Mouse (Mus musculus) cerebellum, adult 18-20 months (tissue): ENCODE measurements at regions not wholly inside any gene's neighbourhood (a gene's known extent, or its start where the extent isn't known, plus 50 kb on each side); places are given as distances from the start of the nearest gene placed in this dataset.

Experiments used
- DNase-seq, 2 experiments: peaks; one replicate each; pipeline ENCODE4 v3.0.0; 2021

DNA sequence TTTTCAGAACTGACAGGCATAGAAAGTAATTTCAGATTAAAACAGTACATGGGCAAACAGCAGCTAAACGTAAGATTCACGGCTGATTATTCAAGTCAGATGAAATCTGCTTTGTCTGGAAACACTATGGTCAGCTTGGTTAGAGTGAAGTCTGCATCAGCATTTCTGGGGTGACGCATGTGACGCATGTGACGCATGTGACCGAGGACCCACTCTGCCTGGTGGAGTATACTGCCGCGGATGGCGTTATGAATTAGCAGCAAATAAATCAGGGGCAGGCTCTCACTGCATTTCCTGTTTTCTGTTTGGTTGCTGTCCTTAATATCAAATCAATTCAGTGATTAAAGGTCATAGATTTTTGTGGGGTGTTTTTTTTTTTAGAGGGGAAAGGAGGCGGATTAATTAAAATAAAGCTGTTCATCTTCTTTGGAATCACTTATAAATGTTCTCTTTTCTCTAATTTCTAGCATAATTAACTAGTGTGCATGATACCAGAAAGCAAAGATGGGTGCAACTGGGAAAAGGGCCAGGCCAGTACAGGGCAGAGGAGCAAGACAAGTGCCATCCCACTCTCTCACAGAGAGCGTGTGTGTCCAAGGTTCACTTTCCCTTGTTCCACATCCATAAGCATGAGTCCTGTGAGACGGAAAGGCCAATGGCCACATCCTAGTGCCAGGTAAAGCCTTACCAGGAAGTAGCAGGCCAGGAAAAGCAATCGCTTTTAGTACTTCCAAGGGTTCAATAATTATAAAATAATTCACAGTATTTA is 285.7 kb upstream of the Smim15 start:
- no peak for DNase-seq

DNA sequence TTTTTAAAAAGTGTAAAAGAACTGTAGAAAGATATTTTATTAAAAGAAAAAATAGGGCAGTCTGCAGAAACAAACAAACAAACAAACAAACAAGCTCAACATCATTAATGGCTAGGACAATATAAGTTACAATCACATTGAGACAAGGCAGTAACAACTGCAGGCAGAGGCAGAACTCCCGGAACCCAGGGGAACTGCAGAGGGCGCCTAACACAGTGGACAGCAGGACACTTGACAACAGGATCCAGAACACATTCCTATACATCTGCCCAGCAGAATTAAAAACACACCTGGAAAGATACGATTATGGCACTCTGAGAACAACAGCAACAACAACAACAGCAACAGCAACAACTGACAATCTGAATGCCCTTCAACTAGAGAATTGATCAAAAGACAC is 291.5 kb upstream of the Smim15 start:
- DNase-seq, result no peak

DNA sequence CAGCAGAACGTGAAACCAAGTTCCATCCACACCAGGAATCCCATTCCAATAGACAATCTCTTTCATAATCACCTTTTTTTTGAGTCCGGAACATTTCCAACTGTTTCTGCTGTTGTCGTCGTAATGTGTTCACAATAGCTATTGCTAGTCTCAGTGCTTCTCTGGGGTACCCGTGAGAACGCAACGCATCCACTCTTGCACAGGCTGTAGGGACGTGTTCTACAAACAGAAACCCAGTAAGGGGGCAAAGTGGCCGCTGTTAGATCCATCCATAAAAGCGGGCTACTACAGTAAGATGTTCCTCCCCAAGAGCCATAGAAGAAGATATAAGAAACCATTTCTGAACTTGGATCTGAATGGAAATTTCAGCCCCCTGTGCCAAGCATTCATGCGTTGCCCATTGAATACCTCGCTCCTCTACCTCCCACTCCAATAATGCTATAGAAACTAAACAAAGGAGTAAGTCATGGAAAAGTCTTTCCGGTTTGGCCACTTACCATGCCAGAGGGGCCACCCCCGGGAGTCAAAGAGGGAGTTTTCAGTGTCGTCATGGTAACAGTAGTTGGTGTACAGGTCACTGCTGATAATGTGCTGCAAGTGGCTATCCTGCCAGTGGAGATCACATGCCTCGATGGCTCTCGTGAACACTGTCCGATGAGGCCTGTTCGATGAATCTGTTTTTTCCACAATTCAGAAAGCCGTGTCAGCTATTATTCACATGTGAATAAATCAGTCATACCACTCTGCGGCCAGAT is 300.6 kb upstream of the Smim15 start:
- no peak for DNase-seq

DNA sequence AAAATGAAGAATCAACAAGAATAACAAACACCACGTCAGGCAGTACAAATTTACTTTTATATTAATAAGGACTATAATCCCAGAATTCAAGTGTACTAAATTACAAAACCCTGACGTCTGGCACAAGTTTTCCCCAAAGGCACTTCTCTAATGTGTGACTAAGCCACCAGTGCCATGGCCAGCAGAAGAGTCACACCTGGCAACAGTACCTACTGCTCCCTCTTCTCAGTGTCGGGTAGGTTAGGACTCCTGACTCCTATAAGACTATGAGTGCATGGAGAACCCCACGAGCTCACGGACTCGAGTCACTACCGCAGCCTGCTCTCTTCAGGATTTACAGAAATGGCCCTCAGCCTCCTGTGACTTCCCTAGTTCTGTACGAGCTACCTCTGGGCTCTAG is 307.7 kb upstream of the Smim15 start:
- no peak for DNase-seq

DNA sequence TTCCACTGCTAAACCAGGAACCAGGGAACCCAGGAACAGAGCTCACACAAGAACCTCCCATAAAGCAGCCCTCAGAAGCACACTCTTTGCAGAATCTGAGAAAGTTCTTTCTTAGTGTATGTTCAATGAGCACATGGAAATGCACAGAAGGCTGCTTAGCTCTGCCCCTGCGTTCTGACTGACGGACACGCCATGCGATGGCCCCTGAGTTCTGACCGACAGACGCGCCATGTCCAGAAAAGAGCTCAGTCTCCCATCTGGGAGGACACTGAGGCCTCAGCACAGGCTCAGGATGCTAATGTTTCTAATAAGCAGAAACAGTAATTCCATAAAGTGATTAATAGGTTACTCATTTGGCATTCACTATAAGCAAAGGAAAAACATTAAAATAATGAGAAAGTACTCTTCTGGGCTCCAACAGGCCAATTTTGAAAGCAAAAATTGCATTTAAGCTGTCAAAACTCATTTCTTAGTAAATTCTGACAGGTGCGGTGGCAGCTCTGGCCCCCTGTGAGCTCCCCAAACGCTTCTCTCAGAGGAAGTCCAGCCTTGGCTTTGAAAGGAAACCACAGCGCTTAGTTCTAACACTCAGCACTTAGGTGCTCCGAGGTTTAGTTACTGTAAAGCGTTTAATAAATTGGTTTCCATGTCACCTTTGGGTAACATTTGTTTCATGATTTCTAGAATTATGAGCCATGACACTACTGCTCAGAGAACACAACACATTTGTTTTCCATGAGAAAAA is 309.9 kb upstream of the Smim15 start:
- no peak for DNase-seq

DNA sequence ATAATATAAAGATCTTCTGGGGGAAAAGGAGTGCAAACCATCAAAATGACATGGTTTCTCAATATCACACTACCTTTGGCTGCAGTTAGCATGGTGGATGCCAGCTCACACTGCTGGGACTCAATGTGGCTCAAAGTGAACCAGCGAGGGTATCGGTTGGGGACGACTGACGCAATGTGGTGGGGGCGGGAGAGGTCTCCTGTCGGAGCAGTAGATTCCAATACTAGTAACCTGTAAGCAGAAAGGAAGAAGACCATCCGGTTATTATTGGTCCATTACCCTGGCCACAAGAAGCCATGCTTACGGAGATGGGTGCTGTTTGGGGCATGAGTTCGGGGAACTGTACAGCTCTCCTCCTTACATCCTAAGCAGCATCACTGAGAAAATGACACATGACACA is 313.3 kb upstream of the Smim15 start:
- DNase-seq, result no peak

DNA sequence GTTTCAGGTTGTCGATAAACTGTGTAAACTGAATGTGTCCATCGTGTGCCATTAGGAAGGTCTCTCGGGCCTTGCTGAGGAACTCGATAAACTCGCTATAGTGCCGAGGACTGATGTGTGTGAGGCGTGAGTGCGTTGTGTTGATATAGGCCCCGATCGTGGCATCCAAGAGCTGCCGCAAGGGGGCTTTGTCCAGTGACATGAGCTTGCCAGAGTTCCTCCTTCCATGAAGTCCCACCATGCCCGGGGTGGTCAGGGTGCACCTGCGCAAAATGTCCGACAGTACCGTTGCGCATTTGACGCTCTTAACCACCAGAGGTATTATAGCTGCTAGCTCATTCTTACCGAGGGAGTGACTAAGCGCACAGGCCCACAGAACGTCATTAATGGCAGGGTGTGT is 317.8 kb upstream of the Smim15 start:
- no peak for DNase-seq

DNA sequence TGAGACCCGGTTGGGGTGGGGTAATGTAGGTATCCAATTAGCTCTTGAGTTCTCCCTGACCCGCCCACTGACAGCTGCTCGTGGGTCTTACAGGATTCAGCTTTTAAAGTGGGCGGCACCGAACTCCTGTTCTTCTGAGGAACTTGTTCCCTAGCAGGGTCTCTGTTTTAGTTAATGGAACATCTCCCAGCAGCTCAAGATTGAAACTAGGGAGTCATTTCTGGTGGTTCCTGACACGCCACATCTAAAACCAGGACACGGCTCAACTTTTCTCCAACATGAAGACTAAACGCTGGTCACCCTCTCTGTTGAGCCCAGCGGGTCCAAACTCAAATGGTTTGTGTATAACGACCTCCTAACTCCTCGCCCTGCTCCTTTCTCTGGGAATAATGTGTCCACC is 322.3 kb upstream of the Smim15 start:
- DNase-seq, result no peak

DNA sequence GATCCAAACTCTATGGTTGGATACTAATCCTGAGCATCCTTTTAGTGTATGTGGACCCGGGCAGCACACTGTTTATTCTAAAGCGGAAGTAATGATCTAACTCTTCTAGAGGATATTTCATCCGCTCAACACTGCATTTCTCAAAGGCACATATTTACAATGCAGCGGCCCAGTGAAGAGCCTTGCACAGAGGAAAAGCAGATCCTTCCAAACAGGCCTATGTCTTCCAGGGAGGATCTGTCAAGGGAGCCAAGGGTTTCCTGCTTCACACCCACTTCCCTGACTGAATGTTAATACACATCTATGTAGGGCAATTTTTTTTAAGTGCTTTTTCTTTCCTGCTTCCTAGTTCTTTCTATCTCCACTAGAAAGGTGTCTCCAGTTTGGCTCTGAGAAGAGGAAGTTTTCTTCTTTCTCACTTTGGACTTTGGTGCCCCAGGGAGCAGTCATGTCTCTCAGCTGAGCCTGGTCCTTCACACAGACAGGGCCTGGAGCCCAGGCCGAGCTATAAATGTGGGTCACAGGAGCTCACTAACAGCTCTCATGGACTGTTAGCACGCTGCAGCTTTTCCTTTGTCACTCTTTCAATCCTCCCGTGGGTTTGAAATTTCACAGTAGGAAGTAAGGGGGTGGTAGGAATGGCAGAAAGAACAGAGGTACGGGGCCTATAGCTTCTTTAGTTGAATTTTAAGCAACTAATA is 323.2 kb upstream of the Smim15 start:
- no peak for DNase-seq

DNA sequence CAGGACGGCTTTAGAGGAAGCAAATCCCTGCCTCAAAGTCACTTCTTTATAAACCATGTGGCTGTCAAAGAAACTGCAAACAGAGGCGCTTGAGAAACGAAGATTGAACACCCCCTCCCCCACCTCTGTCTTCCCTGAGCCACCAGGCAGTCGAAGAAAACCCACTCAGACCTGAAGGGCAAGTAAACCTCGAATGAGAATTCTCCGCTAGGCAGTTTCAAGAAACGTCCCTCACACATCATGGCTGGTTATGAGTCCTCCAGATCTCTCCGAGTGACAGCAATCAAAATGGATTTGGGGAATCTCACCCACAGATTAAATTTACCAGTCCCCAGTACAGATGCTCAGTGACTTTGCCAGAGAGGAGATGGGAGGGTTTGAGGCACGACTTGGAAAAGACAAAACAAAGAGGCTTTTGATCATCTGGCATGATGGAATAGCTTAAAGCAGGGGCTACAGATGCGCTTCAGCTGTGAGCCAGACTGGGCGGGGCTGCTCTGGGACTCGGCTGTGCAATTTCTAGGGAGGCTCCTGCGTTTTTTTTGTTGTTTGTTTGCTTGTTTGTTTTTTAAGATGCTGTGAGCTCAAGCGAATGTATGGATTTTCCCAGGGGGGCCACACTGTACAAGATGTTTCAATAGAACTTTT is 325.1 kb upstream of the Smim15 start:
- DNase-seq, result no peak

DNA sequence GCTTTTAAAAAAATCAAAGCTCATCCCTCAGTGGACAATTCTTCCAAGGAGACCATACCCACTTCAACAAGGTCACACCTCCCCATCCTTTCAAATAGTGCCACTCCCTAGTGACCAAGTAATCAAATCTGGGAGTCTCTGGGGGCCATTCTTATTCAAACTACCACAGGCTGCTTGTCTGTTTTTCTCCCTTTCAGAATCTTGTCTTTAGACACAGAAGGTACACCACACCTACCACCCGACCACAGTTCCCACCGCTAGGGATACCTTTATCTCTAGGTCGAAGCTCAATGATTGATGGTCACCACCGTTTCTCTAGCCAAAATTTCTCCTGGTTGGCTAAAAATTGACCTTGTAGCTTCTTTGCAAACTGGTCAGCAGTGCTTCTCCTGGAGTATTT is 328.6 kb upstream of the Smim15 start:
- DNase-seq, result no peak

DNA sequence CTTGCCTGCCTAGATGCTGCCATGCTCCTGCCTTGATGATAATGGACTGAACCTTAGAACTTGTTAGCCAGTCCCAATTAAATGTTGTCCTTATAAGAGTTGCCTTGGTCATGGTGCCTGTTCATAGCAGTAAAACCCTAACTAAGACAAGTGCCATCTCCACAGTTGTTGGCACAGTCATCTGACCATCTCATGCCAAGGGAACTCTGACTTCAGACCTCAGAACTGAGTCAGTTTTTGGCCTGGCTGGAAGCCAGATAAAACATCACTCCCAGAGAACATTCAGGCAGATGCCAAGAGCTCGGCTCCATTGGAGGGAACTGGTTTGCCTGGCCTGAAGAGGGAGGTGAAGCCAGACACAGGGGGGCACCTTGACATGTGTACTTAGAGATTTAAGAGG is 330.2 kb upstream of the Smim15 start:
- no peak for DNase-seq

DNA sequence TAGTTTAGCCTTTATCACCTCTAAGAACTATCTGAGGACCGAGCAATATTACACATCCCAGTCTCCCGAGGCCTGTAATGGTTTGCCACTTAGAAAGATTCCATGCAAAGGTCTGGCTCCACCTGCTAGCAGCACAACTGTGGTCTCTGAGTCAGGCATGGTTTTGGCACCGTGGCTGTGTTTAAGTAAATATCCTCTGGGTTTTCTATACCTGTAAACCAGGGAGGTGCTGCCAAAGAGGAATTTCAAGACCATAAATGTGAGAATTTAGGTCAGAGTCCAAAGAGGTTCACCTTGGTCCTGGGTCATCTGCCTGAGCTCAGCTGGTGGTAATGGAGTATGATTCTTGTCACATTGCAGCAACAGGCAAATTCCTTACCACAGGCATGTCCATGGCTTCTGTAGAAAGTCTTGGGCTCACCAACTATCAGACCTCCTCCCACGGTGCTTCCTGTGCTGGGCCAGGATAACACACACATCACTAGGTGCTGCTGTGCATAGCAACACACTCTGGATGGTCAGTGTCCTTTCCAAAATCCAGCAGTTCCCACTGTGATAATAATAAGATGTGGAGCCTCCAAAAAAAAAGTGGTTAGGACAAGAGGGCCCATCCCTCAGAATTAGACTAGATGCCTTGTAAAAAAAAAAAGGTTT is 332.8 kb upstream of the Smim15 start:
- no peak for DNase-seq

DNA sequence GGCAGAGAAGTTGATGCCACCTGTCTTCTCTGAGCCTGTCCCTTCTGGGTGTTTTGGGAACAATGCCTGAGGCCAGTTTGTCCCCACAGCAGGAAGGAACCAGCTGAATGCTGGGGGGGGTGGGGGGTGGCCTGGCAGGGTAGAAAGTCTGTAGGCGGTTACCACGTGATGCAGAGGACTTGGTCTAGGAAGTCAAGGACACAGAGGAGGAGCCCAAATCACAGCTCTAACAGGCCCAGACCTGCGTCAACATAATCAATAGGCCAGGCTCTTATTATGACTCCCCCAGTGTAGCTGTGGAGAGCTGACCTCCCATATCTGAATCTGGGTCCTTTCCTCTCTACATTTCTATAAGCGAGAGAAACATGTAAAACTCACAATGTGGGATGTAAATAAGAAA is 333.9 kb upstream of the Smim15 start:
- DNase-seq, result no peak

DNA sequence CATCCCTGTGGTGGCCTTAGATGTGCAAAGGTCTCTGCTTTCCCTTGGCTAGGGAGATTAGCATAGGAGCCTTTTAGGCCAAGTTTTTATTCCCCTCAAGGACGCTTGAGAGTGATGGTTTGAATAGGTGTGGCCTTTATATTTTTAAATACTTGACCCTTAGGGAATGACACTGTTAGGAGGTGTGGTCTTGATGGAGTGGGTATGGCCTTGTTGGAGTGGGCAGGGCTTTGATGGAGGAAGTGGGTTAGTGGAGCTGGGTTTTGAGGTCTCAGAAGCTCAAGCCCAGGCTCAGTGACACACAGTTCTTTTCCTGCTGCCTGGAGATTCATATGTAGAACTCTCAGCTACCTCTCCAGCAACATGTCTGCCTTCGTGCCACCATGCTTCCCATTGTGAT is 334.4 kb upstream of the Smim15 start:
- no peak for DNase-seq

DNA sequence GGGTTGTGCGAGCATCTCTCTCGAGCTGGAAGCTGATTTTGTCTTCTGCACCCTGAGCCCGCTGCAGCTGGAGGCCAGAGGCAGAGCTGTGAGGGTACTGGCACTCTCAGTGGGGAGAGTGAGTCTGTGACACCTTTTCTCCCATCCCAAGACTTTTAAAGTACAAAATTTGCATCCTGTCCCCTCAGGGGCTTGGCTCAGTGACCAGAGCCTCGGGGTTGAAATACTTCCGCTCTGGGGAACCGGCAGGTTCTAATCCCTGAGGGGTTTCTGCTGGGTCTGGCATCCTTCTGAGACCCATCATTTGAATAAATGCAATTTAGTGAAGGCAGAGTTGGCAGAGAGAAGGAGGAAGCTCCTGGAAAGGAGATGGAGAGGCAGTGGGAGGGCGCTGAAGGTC is 340.5 kb upstream of the Smim15 start:
- no peak for DNase-seq

DNA sequence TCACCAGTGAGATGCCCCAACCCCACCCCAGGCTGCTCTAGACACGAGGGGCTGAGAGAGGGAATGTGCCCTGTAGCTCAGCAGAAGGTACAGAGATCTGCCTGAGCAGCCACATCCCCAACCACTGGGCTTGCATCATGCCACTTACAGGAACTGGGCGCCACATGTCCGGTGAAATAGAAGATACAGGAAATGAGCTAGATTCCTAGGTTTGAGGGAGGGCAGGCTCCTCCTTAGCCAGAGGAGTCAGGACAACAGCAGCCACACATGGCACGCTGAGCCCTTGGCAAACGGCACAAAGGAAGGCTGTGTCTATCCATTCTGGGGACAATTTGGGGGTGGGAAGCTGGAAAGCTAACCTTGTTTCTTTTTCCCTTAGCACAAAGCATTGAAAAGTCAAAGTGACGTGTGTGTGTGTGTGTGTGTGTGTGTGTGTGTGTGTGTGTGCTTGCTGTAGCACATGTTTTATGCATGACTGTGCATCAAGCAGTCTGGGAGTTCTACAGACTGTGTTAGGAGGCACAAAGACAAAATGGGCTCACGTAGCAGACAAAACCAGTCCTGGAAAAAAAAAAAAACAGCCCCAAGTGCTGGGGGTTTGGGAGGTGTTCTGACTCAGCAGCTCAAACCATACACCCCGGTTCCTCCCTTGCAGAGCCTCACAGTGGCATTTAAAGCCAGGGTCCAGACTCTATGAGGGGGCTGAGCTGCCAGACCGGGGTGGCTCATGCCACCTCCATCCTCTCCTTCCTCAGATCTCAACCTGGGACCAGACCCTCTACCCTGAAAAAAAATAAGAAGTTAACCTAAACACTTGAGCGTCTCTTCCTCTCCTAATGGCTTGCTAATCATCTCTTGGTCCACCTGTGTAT is 343.7 kb upstream of the Smim15 start:
- DNase-seq, result no peak

DNA sequence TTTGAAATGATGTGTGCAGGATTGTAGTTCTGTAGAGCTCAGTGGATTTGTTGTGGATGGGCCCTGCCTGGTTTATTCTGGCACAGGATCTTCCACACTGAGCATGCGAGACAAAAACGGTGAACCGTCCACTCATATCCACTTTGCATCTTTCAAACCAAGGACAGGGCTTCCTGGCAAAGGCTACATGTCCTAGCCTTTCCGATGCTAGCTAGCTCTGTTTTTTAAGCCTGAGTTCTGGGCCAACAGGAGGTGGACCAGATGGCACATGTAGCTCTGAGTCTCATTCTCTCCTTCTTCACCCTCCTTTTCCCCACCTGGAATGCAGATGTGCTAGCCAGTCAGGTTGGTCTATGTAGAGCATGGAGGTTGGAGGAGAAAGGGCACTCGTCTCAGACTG is 345.0 kb upstream of the Smim15 start:
- no peak for DNase-seq

DNA sequence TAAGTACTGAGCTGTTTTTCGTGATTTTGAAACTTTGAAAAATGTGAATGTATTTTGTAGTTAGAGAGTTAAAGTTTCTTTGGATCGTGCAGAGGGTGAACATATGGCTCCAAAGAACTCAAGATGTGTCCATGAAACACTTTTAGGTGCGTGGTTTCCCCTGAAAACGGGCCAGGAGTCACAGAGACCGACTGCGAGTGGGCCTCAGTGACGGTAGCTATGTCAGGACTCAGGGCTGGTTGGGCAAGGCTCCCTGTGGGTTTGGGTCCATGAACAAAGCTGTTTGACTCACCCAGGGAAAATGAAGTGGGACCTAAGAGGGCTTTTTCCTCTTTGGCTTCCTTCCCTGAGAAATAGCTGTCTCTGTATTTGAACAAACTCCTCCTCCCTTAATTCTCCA is 345.9 kb upstream of the Smim15 start:
- DNase-seq, result no peak

DNA sequence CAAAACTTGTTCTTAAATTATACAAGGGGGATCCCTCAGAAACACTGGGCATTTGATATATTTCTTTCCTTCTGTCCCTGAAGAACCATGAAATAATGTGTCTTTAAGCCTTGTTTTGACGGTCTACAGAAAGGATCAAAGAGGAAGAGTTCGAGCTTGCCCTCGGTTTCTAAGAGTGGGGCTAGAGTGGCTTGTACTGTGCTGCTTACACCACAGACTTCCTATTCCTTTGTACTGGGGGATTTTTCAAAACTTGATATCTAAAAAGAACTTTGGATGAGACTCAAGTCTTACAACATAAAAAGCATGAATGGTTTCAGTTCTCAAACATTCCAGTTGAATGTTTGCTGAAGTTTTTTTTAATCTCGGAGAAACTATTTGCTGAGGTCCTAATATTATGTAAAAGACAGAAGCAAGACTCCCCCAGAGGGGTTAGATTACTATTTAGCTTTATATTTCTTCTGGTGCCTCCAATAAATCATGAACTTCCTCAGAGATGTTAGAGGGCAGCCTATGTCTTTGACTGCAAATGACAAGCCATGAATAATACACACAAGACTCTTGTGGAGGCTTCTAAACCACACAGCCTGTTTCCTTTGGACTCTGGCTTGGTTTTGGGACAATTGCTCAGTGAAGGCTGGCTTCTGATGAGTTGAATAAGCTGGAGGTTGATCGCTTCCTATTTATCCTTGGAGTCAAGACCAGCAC is 352.0 kb upstream of the Smim15 start:
- DNase-seq, result no peak

DNA sequence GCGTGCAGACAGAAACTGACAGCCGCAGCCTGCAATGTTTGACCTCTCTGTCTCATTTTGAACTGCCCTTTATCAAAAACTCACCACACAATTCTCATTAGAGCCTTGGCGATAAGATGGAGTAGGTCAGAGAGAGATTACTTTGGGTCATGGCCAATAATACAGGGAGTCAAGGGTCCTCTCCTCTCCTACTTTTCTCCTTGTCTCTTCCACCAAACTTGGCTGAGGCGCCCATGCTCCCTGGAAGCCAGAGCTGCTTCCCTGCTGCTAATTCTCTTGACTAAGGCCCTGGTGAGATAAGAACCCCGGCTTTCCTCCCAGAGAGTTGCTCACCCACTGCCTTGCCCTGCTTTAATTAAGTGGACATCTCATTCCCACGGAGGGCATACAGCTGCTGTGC is 355.3 kb upstream of the Smim15 start:
- DNase-seq, result no peak
